Mouse (Mus musculus) frontal cortex, adult 2 months (tissue): Measurements from ENCODE around the gene Gje1. TPM values are rescaled to one million over a fixed set of nuclear protein-coding genes. Genes with fewer than 3 reads are reported as not detected.

Experiments
- DNase-seq, 2 experiments: peaks; one replicate each; pipeline ENCODE4 v3.0.0; 2022; ENCODE audit warnings: low spot score in 1 of 2; ENCODE audit errors: extremely low spot score in 1 of 2
- polyA plus RNA-seq: library from polyadenylated mRNA; depleted of rRNA; stranded (reverse); fragments of >200 nt; gene quantifications from 2 replicates; pipeline ENCODE4 v1.2.3, GENCODE M21; 2012; rRNA removed

The Gje1 gene
- not detected in 2 replicates for polyA plus RNA-seq

DNA sequence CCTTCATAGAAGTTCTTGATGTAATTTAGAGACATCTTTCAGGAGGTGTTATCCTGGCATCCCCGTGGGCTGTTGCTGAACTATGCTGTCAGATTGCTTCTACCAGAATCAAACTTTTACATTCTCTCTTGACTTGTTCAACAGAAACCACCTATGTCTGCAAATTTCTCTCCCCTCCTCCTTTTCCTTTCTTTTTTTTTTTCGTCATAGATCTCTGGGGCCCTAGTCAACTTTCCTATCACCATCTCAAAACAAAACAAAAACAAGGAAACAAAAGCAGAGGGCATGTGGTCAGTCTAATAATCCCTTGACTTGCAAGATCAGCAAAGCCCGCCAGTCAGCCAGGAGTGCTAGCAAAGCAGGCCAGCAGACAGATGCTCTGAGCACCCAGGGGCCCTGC lies at the start of gene Gje1:
TSS of gene Gje1 (minus strand) at position 101 of the 400 bp plus-strand sequence.
- DNase-seq, result no peak

DNA sequence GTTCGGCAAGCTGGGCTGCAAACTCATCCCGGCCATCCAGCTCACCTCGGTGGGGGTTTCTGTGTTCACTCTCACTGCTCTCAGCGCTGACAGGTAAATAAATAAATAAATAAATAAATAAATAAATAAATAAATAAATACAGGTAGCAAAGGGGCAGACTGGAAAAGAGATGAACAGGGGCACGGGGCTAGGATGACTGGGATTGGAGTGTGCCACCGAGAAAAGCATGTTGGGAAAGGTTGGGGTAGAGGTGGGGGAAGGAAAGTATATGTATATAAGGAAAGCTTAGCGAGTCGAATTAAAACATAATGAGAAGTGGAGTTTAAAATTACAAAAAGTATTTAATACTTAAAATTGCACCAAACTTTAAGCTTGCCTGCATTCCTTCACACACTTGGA lies 42.6 kb upstream of the Gje1 start:
- DNase-seq, result no peak

DNA sequence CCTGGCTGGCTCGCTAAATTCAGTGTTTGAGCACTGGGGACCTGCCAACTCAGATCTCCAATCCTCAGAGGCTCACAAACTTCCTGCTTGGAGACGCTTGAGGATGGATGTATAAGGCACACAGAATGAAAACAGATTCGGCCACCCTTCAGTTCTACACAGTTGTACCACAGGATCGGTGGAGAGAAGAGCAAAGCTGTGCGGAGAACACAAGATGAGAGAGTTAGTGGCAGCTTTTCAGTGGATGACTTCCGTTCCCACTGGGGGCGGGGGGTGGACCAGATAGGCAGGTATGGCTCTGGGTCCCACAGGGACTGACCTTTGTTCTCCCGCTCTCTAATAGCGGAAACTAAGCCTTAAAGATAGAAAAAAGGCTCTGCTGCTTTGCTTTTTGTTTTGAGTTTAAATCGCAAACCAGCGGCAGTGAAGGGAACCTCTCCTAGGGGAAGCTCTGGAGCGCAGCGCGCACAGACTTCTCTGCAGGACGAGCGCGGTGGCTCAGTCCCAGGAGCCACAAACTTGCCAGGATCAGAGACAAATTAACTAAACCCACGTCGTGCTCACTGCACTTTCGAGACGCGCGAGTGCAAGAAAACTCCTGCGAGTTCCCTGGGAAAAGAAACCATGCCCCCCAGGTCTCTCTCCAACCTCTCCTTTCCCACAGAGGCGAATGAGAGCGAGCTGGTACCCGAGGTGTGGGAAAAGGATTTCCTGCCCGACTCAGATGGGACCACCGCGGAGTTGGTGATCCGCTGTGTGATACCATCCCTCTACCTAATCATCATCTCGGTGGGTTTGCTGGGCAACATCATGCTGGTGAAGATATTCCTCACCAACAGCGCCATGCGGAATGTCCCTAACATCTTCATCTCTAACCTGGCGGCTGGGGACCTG lies 41.9 kb upstream of the Gje1 start:
- DNase-seq, result no peak

DNA sequence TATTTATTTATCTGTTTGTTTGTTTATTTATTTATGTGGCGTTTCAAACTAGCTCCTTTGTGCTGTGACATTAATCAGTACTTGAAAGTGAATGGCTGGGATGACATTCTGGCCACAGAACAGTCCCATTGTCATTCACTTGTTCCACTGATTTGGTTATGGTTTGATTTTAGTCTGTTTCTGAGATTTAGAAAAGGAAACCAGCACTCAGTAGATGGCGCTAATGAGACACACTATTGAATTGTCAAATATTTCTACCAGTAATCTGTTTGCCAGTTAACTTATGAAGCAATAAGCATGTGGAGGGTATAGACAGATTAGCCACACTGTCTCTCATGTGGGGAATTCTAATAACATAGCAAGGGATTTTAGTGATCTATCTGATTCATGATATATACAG lies 16.3 kb upstream of the Gje1 start:
- peak; percentile 15 to 88 for DNase-seq

DNA sequence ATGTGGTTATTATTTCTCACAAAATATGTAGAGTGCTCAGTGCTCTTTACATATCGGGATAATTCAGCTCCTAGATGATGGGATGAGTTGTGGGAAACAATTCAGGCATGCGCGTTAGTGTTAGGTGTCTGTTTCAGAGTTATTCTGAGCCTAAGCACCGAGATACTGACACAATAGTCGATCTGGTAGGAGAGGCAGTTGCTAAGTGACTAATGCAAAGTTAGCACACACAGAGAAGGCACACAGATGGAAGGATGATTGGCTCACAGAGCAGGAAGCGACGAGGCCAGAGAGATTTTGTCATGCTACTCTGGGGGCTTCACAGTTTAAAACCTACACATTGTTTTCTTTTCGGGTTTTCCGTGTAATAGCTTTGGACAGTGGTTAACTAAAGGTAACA lies 7.7 kb upstream of the Gje1 start:
- DNase-seq, result peak; percentile 33 to 63

DNA sequence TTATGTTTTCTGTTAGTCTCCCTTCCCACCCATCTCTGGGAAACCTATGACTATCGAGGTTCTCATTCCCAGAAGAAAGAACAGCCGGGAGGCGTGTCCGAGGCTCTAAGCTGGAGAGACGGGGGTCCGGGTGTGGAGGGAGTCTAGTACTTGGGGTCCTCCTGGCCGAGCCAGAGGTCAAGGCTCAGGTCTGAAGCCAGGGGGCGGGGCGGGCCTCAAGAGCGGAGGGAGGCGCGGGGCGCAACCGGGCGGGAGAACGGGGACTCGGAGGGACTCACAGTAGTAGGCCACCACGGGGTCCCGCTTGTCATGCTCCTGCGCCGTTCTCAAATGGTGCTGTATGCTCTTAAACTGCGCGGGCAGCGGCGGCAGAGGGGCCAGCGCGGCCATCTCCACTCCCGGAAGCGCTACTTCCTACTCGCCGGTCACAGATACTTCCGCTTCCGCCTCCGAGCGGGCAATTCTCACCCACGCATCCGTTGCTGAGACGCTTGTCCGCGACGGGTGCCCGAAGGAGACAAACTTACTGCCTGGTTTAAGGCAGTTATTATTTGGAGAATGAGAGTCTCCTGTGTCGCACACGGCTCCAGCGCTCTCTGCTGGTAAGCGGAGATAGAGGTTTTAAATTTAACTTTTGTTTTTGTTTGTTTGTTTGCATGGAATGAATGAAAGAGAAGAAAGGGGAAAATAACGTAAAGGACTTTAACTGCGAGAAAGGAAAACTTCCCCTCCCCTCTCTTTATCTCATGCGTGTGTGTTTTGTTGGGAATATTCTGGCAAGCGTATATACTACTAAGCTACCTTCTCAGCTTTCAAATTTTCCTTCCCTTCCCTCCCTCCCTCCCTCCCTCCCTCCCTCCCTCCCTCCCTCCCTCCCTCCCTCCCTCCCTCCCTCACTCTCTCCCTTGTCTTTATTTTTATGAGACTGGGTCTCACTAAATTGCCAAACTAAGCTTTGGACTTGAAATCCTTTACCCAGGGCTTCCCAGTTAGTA lies 12.6 kb downstream of the Gje1 start, which contains the start of the genes Vta1 and Nmbr:
TSS of gene Vta1 (minus strand) at position 489 of the 995 bp plus-strand sequence.
TSS of gene Nmbr (plus strand) at position 520 of the 995 bp plus-strand sequence.
- DNase-seq, result peak; percentile 99 to 100

DNA sequence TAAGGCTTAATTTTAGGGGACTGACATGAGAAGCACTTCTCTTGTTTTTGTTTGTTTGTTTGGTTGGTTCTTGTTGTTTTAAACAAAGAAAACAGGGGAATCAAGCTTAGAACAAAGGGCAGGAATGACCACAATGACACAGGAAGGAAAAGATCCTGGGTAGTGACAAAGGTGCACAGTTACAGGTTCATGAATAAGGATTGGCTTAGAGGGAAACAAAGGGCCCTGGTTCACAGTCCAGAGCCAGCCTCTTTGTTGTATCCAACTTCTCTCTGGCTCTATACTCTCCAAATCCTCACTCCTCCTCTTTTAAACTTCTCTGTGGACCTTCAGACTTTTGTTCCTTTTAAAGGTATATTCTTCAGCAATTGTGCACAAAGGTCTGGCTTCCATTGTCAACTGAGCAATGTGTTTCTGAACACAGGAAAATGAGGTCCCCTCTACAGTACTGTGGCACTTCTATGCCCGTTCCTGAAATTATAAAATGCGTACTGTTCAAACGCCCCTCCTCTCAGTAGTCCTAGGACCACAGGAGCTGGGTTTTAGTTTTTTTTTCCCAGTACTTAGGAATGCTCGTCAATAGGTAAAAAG lies 14.1 kb downstream of the Gje1 start:
- no peak for DNase-seq

DNA sequence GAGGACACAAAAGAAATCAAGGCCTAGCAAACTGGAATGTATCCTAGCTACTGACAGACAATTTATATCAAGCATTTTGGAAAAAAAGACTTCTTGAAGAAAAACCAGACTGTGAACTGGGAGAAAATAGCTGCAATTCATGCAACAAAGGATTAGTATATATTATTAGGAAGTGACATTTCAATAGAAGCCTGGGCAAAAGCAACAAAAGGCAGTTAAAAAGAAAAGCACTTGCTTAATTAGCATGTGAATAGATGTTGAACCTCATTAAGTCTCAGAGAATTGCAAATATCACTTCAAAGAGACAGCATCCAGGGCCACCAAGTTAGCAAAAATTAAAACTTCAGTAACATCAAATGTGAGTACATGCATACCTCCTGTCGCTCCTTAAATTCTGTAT lies 14.8 kb downstream of the Gje1 start:
- no peak for DNase-seq

DNA sequence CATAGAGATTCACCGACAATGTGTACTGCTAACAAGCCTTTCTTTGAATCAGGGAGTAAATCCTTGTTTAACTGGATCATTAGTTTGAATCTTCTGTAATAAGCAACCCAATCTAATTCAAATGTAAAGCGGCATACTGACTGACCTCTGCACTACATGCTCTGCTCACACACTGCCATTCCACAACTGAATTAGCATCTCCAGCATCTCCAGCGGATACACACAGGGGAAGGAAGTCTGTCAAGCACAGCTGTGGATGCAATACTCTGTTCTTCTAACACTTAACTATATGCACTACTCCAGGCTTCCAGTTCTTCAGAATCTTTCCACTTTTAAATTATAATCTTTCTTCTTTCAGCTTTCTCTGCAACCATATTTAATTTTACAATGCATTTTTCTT lies 27.7 kb downstream of the Gje1 start:
- no peak for DNase-seq

DNA sequence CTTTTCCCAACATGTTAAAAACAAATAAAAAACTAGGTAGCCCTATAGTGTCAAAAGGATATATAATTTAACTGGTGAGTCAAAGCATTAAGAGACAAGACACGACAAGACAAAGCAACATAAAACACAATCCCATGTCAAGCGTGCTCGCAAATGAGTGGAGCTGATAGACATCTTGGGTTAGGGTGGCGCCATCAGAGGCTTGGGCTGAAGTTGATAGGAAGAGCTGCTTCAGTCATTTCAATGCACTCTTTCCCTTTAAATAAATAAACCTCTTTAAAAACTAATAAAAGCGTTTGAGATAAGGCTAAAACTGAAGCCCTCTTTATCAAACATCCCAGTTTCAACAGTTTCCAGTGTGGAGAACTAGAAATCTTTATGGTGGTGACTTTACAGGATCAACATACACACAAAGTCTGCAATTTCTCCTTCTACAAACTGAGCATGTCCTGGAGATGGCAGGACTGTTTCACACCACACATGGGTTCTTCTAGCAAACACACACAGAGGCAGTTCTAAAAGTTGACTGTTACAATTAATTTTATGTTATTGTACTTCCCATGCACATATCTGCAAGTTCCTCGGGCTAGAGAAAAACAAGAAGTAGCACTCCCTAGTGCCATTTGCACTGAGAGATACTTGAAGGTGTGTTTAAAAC lies 29.1 kb downstream of the Gje1 start:
- DNase-seq, result no peak

DNA sequence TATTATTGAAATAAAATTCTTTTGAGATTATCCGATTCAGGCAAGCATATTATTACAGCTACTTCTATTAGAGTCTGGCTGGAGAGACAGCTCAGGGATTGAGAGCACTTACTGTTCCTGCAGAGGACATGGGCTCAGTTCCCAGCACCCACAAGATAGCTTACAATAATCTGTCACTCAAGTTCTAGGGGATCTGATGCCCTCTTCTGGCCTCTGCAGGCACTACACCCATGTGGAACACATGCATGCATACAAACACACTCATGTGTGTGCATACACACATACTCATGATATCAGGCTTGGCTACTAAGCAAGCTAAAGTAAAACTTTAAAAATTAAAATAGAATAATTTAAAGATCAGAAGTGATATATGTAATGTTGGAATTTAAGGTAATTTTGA lies 32.4 kb downstream of the Gje1 start:
- no peak for DNase-seq

DNA sequence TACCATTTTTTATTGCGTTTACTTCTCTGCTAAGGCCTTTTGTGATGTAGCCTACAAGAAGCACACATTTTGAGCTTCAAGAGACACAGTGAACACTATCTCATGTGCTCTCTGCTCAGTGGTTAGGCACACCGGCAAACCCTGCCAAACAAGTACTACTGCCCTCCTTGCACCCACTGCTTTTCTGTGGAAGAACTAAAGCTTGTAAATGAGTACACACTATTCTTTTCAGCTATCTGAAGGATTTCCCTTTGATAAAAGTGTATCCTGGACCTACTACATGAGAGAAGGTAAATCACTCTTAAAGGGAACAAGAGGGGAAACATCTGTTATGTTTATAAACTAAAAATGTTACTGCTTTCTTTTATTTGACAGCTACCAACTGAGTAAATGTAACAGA lies 51.9 kb downstream of the Gje1 start:
- DNase-seq, result no peak

Other genes with a start within 250 kb of the Gje1 start
- gene Adgrg6, start 172.6 kb downstream of the Gje1 start, polyA plus RNA-seq, result 1.4 and 2.5 TPM in 2 replicates
- 93.5 and 103 TPM in 2 replicates for gene Vta1, start 12.7 kb downstream of the Gje1 start, polyA plus RNA-seq
- gene Nmbr, start 12.6 kb downstream of the Gje1 start, polyA plus RNA-seq, result 4.2 and 16.4 TPM in 2 replicates